Mouse (Mus musculus) G1E (cell line): ENCODE results near the gene Cmip.

Experiments
- CTCF ChIP-seq: IDR thresholded peaks from 2 replicates; pipeline ENCODE4 v1.5.1; 2012; ENCODE audit warnings: low read depth, low read length, inconsistent platforms, mixed read lengths
- GATA1 ChIP-seq: IDR thresholded peaks from 2 replicates; pipeline ENCODE4 v1.6.1; 2012; ENCODE audit warnings: borderline replicate concordance, low read length, inconsistent platforms, mixed read lengths
- POLR2AphosphoS5 ChIP-seq: IDR thresholded peaks from 2 replicates; pipeline ENCODE4 v1.6.1; 2012; ENCODE audit warnings: low read depth, low read length, inconsistent platforms; ENCODE audit not compliant: insufficient replicate concordance

DNA sequence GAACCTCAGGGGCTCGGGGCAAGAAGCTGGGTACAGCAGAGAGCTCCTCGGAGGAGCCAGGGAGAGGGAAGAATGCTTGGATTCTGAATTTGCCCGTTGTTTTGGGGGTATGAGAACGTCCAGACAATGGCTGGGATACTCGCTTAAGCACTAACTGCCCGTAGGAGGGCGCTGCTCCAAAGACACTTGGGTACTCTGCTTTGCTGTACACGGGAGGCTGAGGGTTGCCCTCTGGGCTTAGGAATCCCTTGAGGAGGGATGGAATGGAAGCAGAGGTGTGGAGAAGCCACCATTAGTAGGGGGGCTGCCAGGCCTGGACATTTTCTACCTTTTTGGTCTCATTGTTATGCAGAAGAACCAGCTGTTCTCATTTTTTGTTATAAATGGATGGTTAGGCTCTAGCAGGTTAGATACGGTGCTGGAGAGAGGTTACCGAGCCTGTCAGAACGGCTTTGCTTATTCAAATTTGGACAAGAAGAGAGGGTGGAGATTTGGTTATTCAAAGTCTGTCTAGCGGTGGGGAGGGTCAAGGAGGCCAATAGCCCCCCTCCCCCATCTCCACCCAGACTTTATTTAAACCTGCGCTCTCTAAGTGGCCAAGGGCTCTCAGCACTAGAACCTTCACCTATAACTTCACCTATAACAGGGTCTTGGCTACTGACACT is 246.7 kb downstream of the Cmip start:
- TF ChIP-seq CTCF (no peak), GATA1 (no peak), POLR2AphosphoS5 (no peak)
